24 mouse cellular contexts compared by ENCODE assay signal in the genomic region with DNA sequence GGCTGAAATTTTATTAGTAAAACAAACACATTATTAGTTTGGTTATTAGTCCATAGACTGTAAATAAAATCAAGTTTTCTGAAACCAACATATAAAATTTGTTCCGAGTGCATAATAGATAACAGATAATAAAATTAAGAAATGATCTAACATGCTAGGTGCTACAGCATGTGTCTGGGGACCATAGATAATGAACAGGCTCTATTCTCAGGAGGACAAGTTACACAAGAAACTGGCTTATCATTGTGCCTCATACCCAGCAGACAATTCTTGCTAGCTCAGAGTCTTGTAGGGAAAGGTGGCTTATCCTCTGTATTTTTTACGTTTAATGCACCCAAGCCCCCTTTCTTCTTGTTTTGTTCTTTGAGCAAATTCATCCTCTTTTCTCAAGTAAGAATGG.
A peak's percentile ranks its signal among the peaks of the same experiment; 100 is the strongest.
DNase-seq lines count a peak whose midpoint lies in the region; ATAC-seq lines count a peak whose summit lies in the region.
"Had no signal": no experiment of that assay in that cellular context is flagged by ENCODE, and none has a peak within 500 bp of the region (broad histone marks: within the 10 kb centered on the region; RNA-seq: fewer than 3 reads in every experiment).

No protein-coding gene starts in this region.

- no peak overlapping the region for H3K4me3 ChIP-seq in liver, embryonic 12.5 days
- H3K4me3 ChIP-seq in liver, embryonic 16.5 days (ENCODE audit: low read depth, low read length), result no peak overlapping the region
- no peak overlapping the region for H3K4me3 ChIP-seq in hindbrain, embryonic 16.5 days (ENCODE audit: low read length)
- H3K4me3 ChIP-seq: embryonic facial prominence, embryonic 13.5 days; forebrain, embryonic 12.5 days; heart, embryonic 13.5 days; hindbrain, embryonic 15.5 days had no signal

- no peaks in the 10 kb centered on the region for H3K27me3 ChIP-seq in liver, embryonic 12.5 days (replicated peaks)
- H3K27me3 ChIP-seq in liver, embryonic 16.5 days (ENCODE audit: control insufficient read depth, insufficient read depth, low read depth, low read length), result no peaks in the 10 kb centered on the region
- H3K27me3 ChIP-seq in hindbrain, embryonic 16.5 days (replicated peaks; ENCODE audit: control insufficient read depth, insufficient read depth, low read length), result no peaks in the 10 kb centered on the region
- H3K27me3 ChIP-seq: embryonic facial prominence, embryonic 13.5 days; heart, embryonic 13.5 days; hindbrain, embryonic 15.5 days; Patski had no signal

- H3K4me1 ChIP-seq in liver, embryonic 12.5 days, result peaks cover 26% of the 10 kb centered on the region
- H3K4me1 ChIP-seq in liver, embryonic 16.5 days (ENCODE audit: control insufficient read depth, low read depth, low read length), result peaks cover 5% of the 10 kb centered on the region
- H3K4me1 ChIP-seq in hindbrain, embryonic 16.5 days (ENCODE audit: control insufficient read depth, insufficient read depth, low read depth, low read length), result no peaks in the 10 kb centered on the region
- H3K4me1 ChIP-seq: forebrain, embryonic 12.5 days; hindbrain, embryonic 15.5 days had no signal

- peak; percentile 91 for ATAC-seq in liver, embryonic 12.5 days
- ATAC-seq in liver, embryonic 16.5 days (ENCODE audit: low read depth), result peak; percentile 92
- no peak for ATAC-seq in hindbrain, embryonic 16.5 days
- no peak for ATAC-seq in granulocyte monocyte progenitor cell, adult 5-6 weeks (replicated peaks; ENCODE audit: poor library complexity, severe bottlenecking)
- ATAC-seq: activated CD4-positive, CD25-positive, alpha-beta regulatory T cell, adult 4 months; CD4-positive, CD25-positive, alpha-beta regulatory T cell, adult 4 months; forebrain, embryonic 16.5 days; inflammation-experienced regulatory T-cells, adult 6 months; Patski had no signal

- no peak overlapping the region for H3K27ac ChIP-seq in liver, embryonic 12.5 days
- H3K27ac ChIP-seq in liver, embryonic 16.5 days (ENCODE audit: low read length), result no peak overlapping the region
- no peak overlapping the region for H3K27ac ChIP-seq in hindbrain, embryonic 16.5 days (ENCODE audit: low read depth, low read length)
- H3K27ac ChIP-seq: embryonic facial prominence, embryonic 13.5 days; forebrain, embryonic 12.5 days; heart, embryonic 13.5 days; hindbrain, embryonic 15.5 days had no signal

- H3K9ac ChIP-seq in liver, embryonic 12.5 days, result no peak overlapping the region
- no peak overlapping the region for H3K9ac ChIP-seq in liver, embryonic 16.5 days (ENCODE audit: low read depth, low read length)
- no peak overlapping the region for H3K9ac ChIP-seq in hindbrain, embryonic 16.5 days (ENCODE audit: low read depth, low read length)
- H3K9ac ChIP-seq: embryonic facial prominence, embryonic 13.5 days; forebrain, embryonic 12.5 days; heart, embryonic 13.5 days; hindbrain, embryonic 15.5 days had no signal

- no peaks in the 10 kb centered on the region for H3K36me3 ChIP-seq in liver, embryonic 12.5 days
- H3K36me3 ChIP-seq in liver, embryonic 16.5 days (ENCODE audit: control insufficient read depth, insufficient read depth), result no peaks in the 10 kb centered on the region
- H3K36me3 ChIP-seq in hindbrain, embryonic 16.5 days (ENCODE audit: control insufficient read depth, insufficient read depth, low read length), result no peaks in the 10 kb centered on the region
- H3K36me3 ChIP-seq: embryonic facial prominence, embryonic 13.5 days; forebrain, embryonic 12.5 days; G1E; heart, embryonic 13.5 days; hindbrain, embryonic 15.5 days had no signal

- H3K4me2 ChIP-seq in liver, embryonic 12.5 days, result peak overlapping the region; percentile 20; the same call in 1 of the 2 replicates
- H3K4me2 ChIP-seq in liver, embryonic 16.5 days (ENCODE audit: low read depth, low read length), result 0 out of 2 replicates have a peak overlapping the region, but pooled peaks have one; percentile 17
- H3K4me2 ChIP-seq in hindbrain, embryonic 16.5 days (ENCODE audit: low read length), result no peak overlapping the region
- H3K4me2 ChIP-seq: embryonic facial prominence, embryonic 13.5 days; forebrain, embryonic 12.5 days; heart, embryonic 13.5 days; hindbrain, embryonic 15.5 days had no signal

- 0 out of 2 replicates have a peak, but pooled peaks cover 8% of the 10 kb centered on the region for H3K9me3 ChIP-seq in liver, embryonic 12.5 days (replicated peaks)
- H3K9me3 ChIP-seq in liver, embryonic 16.5 days (replicated peaks; ENCODE audit: control insufficient read depth, low read length), result no peaks in the 10 kb centered on the region
- no peaks in the 10 kb centered on the region for H3K9me3 ChIP-seq in hindbrain, embryonic 16.5 days (ENCODE audit: control insufficient read depth, low read length)
- H3K9me3 ChIP-seq: embryonic facial prominence, embryonic 13.5 days; forebrain, embryonic 12.5 days; hindbrain, embryonic 15.5 days had no signal

- peak; percentile 63 for DNase-seq in c-Kit-positive CD71-positive TER-119-negative erythroid progenitor cells, embryonic 14.5 days (ENCODE audit: low read depth)
- DNase-seq in adrenal gland, adult 18-20 months (ENCODE audit: low spot score in 2 of 2), result no peak
- DNase-seq in adrenal gland, postnatal 36 days, result no peak
- DNase-seq: adrenal gland, adult 2 months; adrenal gland, postnatal 25 days; cerebellum, adult 11-12 months; cerebellum, adult 9-10 months; cerebellum, postnatal 25 days; gastrocnemius, postnatal 10 days; heart, postnatal 36 days had no signal

- 31% methylated on average over 2 of the region's 2 CpGs for WGBS in liver, embryonic 12.5 days (ENCODE audit: insufficient replicate concordance)
- WGBS in liver, embryonic 16.5 days (ENCODE audit: insufficient replicate concordance), result 34% methylated on average over 2 of the region's 2 CpGs
- 94% methylated on average over 2 of the region's 2 CpGs for WGBS in hindbrain, embryonic 16.5 days

Comparison
In these comparisons a context has a peak if more than half of its experiments do, and no peak if none do; other contexts are left out.
1. ATAC-seq: peak in liver, embryonic 12.5 days (single experiment) and liver, embryonic 16.5 days (single experiment); none in hindbrain, embryonic 16.5 days (single experiment) and granulocyte monocyte progenitor cell, adult 5-6 weeks (single experiment).